Mouse (Mus musculus) neural tube, embryonic 11.5 days (tissue): Measurements from ENCODE around the gene Adamts12. TPM values are rescaled to one million over a fixed set of nuclear protein-coding genes. Genes with fewer than 3 reads are reported as not detected.

Experiments used
- ATAC-seq: fragments of 200-750 bp; cut with Nextera tagmentation; 2 replicates; pipeline ENCODE4 v1.8.0; 2017; ENCODE audit warnings: moderate number of reproducible peaks, mild to moderate bottlenecking, moderate TSS enrichment, moderate library complexity; ENCODE audit not compliant: insufficient read depth, low FRiP score, low TSS enrichment
- DNase-seq: peaks from one replicate; pipeline ENCODE4 v3.0.0-alpha.2; 2015; ENCODE audit warnings: low spot score
- H3K27ac ChIP-seq: fragments of 300-500 bp; sonication (generic); 2 replicates; pipeline ENCODE4 v1.5.1; 2014; ENCODE audit warnings: low read depth, mild to moderate bottlenecking, low read length
- H3K27me3 ChIP-seq: fragments of 300-500 bp; sonication (generic); 2 replicates; pipeline ENCODE4 v1.6.1; 2014; ENCODE audit warnings: mild to moderate bottlenecking, low read length, mixed read lengths; ENCODE audit not compliant: control insufficient read depth, insufficient read depth
- H3K36me3 ChIP-seq: fragments of 300-500 bp; sonication (generic); 2 replicates; pipeline ENCODE4 v1.6.1; 2014; ENCODE audit warnings: mild to moderate bottlenecking, low read length, moderate library complexity, mixed read lengths; ENCODE audit not compliant: control insufficient read depth, insufficient read depth
- H3K4me1 ChIP-seq: fragments of 300-500 bp; sonication (generic); 2 replicates; pipeline ENCODE4 v1.6.1; 2014; ENCODE audit warnings: low read length, mixed read lengths; ENCODE audit not compliant: control insufficient read depth, insufficient read depth
- H3K4me2 ChIP-seq: fragments of 300-500 bp; sonication (generic); 2 replicates; pipeline ENCODE4 v1.6.1; 2014; ENCODE audit warnings: low read depth, mild to moderate bottlenecking, moderate library complexity
- H3K4me3 ChIP-seq: fragments of 300-500 bp; sonication (generic); 2 replicates; pipeline ENCODE4 v1.5.1; 2014; ENCODE audit warnings: low read depth, low read length
- H3K9ac ChIP-seq: fragments of 300-500 bp; sonication (generic); 2 replicates; pipeline ENCODE4 v1.6.1; 2014; ENCODE audit warnings: mild to moderate bottlenecking, low read length
- H3K9me3 ChIP-seq: fragments of 300-500 bp; sonication (generic); 2 replicates; pipeline ENCODE4 v1.6.1; 2016; ENCODE audit warnings: low read length; ENCODE audit not compliant: control insufficient read depth
- WGBS: fragments of 180-500 bp; shearing (Covaris S2); extraction: QIAGEN DNeasy Blood & Tissue Kit; methylation state at CpG from one replicate; pipeline ENCODE4 v1.1.7; 2014; 5-methylcytosine and 5-hydroxymethylcytosine counted together
- polyA plus RNA-seq: library from polyadenylated mRNA; unstranded; fragments of >200 nt; fragmentation: Nextera tagmentation; extraction: Ambion mirVana; gene quantifications from 2 replicates; pipeline ENCODE4 v1.2.1, GENCODE M21; 2014

Gene Adamts12
- polyA plus RNA-seq, 1 experiment from 2014 or later: 1.6 TPM

GRCm38 (mm10) chr15:11280689-11281264, 216.2 kb downstream of the Adamts12 start:
- no peak for ATAC-seq
- no peaks in the 10 kb centered on the region for H3K4me1 ChIP-seq
- no peaks in the 10 kb centered on the region for H3K36me3 ChIP-seq
- H3K4me2 ChIP-seq: no peak overlapping the region
- 67% methylated on average over 6 of the region's 6 CpGs for WGBS
- H3K9me3 ChIP-seq: no peaks in the 10 kb centered on the region
- H3K9ac ChIP-seq: no peak overlapping the region
- no peak overlapping the region for H3K27ac ChIP-seq
- H3K4me3 ChIP-seq: no peak overlapping the region
- no peaks in the 10 kb centered on the region for H3K27me3 ChIP-seq
- DNase-seq: no peak

DNA sequence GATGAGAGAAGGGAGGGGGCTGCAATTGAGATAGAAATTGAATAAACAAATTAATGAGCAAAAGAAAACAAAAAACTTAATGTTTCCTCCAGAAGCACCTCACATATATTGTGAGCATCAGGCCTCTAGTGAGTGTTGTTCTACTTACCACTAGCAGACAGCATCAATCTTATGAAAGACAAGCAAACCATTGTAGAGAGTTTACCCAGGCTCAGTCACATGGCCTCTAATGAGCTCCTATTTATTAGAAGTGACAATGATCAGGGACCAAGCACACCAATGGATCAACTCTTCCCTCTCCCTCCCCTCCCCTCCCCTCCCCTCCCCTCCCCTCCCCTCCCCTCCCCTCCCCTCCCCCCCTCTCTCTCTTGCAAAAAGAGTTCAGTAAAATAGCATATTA, 218.6 kb downstream of the Adamts12 start:
- ATAC-seq (no peak), DNase-seq (no peak)
- H3K4me3 ChIP-seq: no peak overlapping the region
- H3K4me2 ChIP-seq: no peak overlapping the region
- H3K9ac ChIP-seq: no peak overlapping the region
- no peaks in the 10 kb centered on the region for H3K36me3 ChIP-seq
- no peaks in the 10 kb centered on the region for H3K9me3 ChIP-seq
- H3K27ac ChIP-seq: no peak overlapping the region
- H3K27me3 ChIP-seq: no peaks in the 10 kb centered on the region
- H3K4me1 ChIP-seq: no peaks in the 10 kb centered on the region

DNA sequence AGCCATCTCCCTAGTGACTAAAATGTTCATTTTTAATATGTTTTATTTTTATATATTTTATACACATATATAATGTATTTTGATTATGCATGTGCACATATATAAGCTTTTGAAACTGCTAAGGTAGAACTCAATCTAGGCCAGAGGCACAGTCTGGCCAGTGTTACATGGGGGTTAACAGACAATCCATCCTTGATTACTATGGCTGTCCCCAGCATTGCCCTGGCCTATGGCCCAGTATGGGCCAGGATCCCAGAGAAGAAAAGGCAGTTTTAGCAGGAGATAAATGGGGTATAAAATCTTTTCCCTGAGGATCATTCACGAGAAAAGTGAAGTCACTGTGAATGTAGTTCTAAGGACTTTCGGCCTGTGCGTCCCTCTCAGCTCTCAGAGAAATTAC, 223.2 kb downstream of the Adamts12 start:
- ATAC-seq: no peak
- no peak for DNase-seq
- no peak overlapping the region for H3K9ac ChIP-seq
- no peak overlapping the region for H3K27ac ChIP-seq
- H3K27me3 ChIP-seq: no peaks in the 10 kb centered on the region
- WGBS: 70% methylated on average over 3 of the region's 3 CpGs
- H3K4me3 ChIP-seq: no peak overlapping the region
- no peaks in the 10 kb centered on the region for H3K36me3 ChIP-seq
- no peak overlapping the region for H3K4me2 ChIP-seq
- H3K4me1 ChIP-seq: no peaks in the 10 kb centered on the region
- H3K9me3 ChIP-seq: no peaks in the 10 kb centered on the region

- Histone ChIP-seq H3K9ac (no peak overlapping the region), H3K4me2 (no peak overlapping the region), H3K27ac (no peak overlapping the region), H3K27me3 (no peaks in the 10 kb centered on the region), H3K4me3 (no peak overlapping the region), H3K36me3 (no peaks in the 10 kb centered on the region), H3K4me1 (no peaks in the 10 kb centered on the region), H3K9me3 (no peaks in the 10 kb centered on the region)
- no peak for ATAC-seq
- DNase-seq: no peak
- 86% methylated on average over 5 of the region's 5 CpGs for WGBS
Observed at GRCm38 (mm10) chr15:11292246-11292645, 227.7 kb downstream of the Adamts12 start.

GRCm38 (mm10) chr15:11295016-11295415, 230.4 kb downstream of the Adamts12 start:
- 63% methylated on average over 6 of the region's 6 CpGs for WGBS
- Histone ChIP-seq H3K27me3 (no peaks in the 10 kb centered on the region), H3K36me3 (no peaks in the 10 kb centered on the region), H3K4me1 (no peaks in the 10 kb centered on the region), H3K27ac (no peak overlapping the region), H3K4me3 (no peak overlapping the region), H3K9ac (no peak overlapping the region), H3K9me3 (no peaks in the 10 kb centered on the region), H3K4me2 (no peak overlapping the region)
- DNase-seq (no peak), ATAC-seq (no peak)

- no peaks in the 10 kb centered on the region for H3K4me1 ChIP-seq
- H3K27ac ChIP-seq: no peak overlapping the region
- no peak overlapping the region for H3K4me2 ChIP-seq
- no peaks in the 10 kb centered on the region for H3K9me3 ChIP-seq
- DNase-seq (no peak), ATAC-seq (no peak)
- no peaks in the 10 kb centered on the region for H3K36me3 ChIP-seq
- H3K4me3 ChIP-seq: no peak overlapping the region
- no peak overlapping the region for H3K9ac ChIP-seq
- WGBS: 90% methylated on average over 4 of the region's 4 CpGs
- H3K27me3 ChIP-seq: no peaks in the 10 kb centered on the region
Observed at GRCm38 (mm10) chr15:11297960-11298359, 233.4 kb downstream of the Adamts12 start.

GRCm38 (mm10) chr15:11317077-11317476, 252.5 kb downstream of the Adamts12 start:
- 47% methylated on average over 3 of the region's 3 CpGs for WGBS
- H3K4me1 ChIP-seq: no peaks in the 10 kb centered on the region
- no peak for ATAC-seq

GRCm38 (mm10) chr15:11320481-11320880, 255.9 kb downstream of the Adamts12 start:
- Histone ChIP-seq H3K36me3 (no peaks in the 10 kb centered on the region), H3K4me3 (no peak overlapping the region), H3K4me1 (no peaks in the 10 kb centered on the region), H3K9me3 (no peaks in the 10 kb centered on the region), H3K4me2 (no peak overlapping the region), H3K27me3 (no peaks in the 10 kb centered on the region), H3K9ac (no peak overlapping the region), H3K27ac (no peak overlapping the region)
- 31% methylated on average over 8 of the region's 8 CpGs for WGBS
- peak; percentile 70 for DNase-seq
- peak; percentile 58; the same call in 1 of the 2 replicates for ATAC-seq

More at GRCm38 (mm10) chr15:11317077-11317476, 252.5 kb downstream of the Adamts12 start:
- H3K9ac ChIP-seq: no peak overlapping the region
- H3K4me3 ChIP-seq: no peak overlapping the region
- H3K27ac ChIP-seq: no peak overlapping the region
- no peak overlapping the region for H3K4me2 ChIP-seq
- H3K36me3 ChIP-seq: no peaks in the 10 kb centered on the region
- no peaks in the 10 kb centered on the region for H3K27me3 ChIP-seq
- no peak for DNase-seq
- H3K9me3 ChIP-seq: no peaks in the 10 kb centered on the region

GRCm38 (mm10) chr15:11339467-11340180, 275.0 kb downstream of the Adamts12 start:
- H3K4me1 ChIP-seq: no peaks in the 10 kb centered on the region

More at GRCm38 (mm10) chr15:11339467-11340180, 275.0 kb downstream of the Adamts12 start:
- no peak for DNase-seq
- H3K27ac ChIP-seq: no peak overlapping the region
- H3K9me3 ChIP-seq: no peaks in the 10 kb centered on the region
- no peaks in the 10 kb centered on the region for H3K27me3 ChIP-seq
- no peak overlapping the region for H3K4me2 ChIP-seq
- no peak overlapping the region for H3K9ac ChIP-seq
- ATAC-seq: no peak
- no peak overlapping the region for H3K4me3 ChIP-seq
- no peaks in the 10 kb centered on the region for H3K36me3 ChIP-seq
- WGBS: 89% methylated on average over 7 of the region's 7 CpGs
